Mouse (Mus musculus): Measurements from ENCODE around the gene Sntb2. TPM values are rescaled to one million over a fixed set of nuclear protein-coding genes. Genes with fewer than 3 reads are reported as not detected.
A peak's percentile ranks its signal among the peaks of the same experiment; 100 is the strongest.

Gene Sntb2
- polyA plus RNA-seq, 1 experiment, result 14.4 TPM

DNA sequence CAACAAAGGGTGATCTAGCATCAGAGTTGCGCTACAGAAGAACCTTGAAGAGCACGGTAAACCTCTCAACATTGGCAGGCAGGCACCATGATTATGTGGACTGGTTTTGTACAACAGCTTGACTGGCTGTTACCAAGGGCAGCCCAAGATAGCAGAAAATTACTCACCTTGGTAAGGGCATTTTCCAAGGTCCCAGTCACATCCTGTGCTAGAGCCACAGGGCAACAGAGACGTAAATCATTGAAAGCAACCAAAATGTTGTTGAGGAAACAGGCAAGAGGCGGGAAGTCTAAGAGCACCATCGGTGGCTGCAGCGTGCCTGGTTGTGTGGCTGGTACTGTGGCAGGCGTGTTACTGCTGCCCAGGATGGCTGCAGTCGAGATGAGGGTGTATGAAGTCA, 116.5 kb downstream of the Sntb2 start:
- H3K27me3 ChIP-seq (ENCODE audit: control insufficient read depth, insufficient read depth, low read length), result no peaks in the 10 kb centered on the region
- no peaks in the 10 kb centered on the region; the same call in 1 of the 2 replicates for H3K36me3 ChIP-seq (ENCODE audit: control insufficient read depth, insufficient read depth, low read length)
- no peak overlapping the region for H3K27ac ChIP-seq (ENCODE audit: control insufficient read depth, insufficient read depth, low read depth, low read length)
- no peak overlapping the region for H3K4me3 ChIP-seq (ENCODE audit: control insufficient read depth, low read depth, low read length)
- TF ChIP-seq POLR2A (IDR thresholded peaks at IDR 0.05; ENCODE audit: control insufficient read depth, low read depth, low read length), result no peak
- no peak for TF ChIP-seq CTCF (IDR thresholded peaks at IDR 0.05; ENCODE audit: control insufficient read depth, insufficient read depth, insufficient replicate concordance, low read depth, low read length)
- H3K4me1 ChIP-seq (ENCODE audit: control insufficient read depth, insufficient read depth, low read length), result peaks cover 13% of the 10 kb centered on the region

DNA sequence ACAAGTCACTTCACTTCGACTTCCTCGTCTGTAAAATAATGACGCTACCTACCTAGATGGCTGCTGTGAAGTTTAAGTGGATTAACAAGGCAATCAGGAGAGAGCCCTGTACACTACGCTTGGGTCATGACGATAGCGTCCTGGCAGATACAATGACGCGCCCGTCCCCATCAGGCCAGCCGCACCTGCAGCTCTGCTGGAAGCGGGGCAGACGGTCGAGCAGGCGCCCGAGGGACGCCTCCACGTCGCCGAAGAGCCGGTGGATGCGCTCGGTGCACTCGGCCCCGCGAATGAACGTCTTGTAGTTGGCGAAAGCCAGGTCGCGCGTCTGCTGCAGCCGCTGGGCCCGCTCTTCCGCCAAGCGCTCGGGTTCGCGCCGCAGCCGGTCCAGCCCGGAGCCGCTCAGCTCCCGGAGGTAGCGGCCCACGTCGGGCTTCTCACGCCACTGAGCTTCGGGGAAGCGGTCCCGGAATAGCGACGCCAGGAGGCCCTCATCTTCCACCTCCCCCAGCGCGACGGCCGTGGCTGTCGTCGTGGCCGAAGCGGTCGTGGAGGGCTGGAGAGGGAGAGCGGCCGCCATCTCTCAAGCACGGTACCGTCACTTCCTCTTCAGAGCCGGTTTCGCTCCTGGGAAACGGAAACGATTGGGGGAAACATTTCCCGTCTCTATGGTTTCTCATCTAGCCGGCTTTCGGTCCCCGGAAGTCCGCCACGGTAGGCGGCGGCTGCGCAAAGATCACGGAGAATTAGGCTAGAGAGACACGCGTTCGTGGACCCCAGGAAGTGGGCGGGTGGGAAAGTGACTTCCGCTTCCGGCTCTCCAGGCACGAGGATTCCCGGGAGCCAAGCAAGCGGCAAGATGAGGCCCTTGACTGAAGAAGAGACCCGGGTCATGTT, 120.8 kb downstream of the Sntb2 start, which contains the start of the genes Cog8 and Nip7:
Gene Cog8 (minus strand): TSS at position 614 of the 897 bp plus-strand sequence.
Gene Nip7 (plus strand): TSS at position 802 of the 897 bp plus-strand sequence.
- H3K27ac ChIP-seq (ENCODE audit: control insufficient read depth, insufficient read depth, low read depth, low read length), result peak within 1 kb of the TSS; percentile 76
- H3K27me3 ChIP-seq (ENCODE audit: control insufficient read depth, insufficient read depth, low read length), result no peaks in the 10 kb centered on the region
- H3K36me3 ChIP-seq (ENCODE audit: control insufficient read depth, insufficient read depth, low read length), result no peaks in the 10 kb centered on the region; the same call in 1 of the 2 replicates
- peak within 1 kb of the TSS; percentile 88 for H3K4me3 ChIP-seq (ENCODE audit: control insufficient read depth, low read depth, low read length)
- no peak for TF ChIP-seq CTCF (IDR thresholded peaks at IDR 0.05; ENCODE audit: control insufficient read depth, insufficient read depth, insufficient replicate concordance, low read depth, low read length)
- TF ChIP-seq POLR2A (IDR thresholded peaks at IDR 0.05; ENCODE audit: control insufficient read depth, low read depth, low read length), result peak; percentile 88
- H3K4me1 ChIP-seq (ENCODE audit: control insufficient read depth, insufficient read depth, low read length), result peaks cover 10% of the 10 kb centered on the region

DNA sequence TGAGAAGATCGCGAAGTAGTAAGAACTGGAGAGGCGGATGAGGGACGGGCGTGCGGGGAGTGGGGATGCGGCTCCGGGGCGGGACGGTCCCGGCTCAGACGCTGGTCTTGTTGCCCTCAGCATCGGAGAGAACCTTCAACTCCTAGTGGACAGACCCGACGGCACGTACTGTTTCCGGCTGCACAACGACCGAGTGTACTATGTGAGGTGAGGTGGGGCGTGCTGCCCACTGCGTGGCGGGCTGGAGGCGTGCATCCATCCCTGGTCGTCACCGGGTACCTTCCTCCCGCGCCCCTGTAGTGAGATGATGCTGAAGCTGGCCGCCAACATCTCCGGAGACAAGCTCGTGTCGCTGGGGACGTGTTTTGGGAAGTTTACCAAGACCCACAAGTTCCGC, 121.4 kb downstream of the Sntb2 start:
- H3K27me3 ChIP-seq (ENCODE audit: control insufficient read depth, insufficient read depth, low read length), result no peaks in the 10 kb centered on the region
- peak overlapping the region; percentile 76 for H3K27ac ChIP-seq (ENCODE audit: control insufficient read depth, insufficient read depth, low read depth, low read length)
- H3K4me3 ChIP-seq (ENCODE audit: control insufficient read depth, low read depth, low read length), result peak overlapping the region; percentile 88
- peaks cover 10% of the 10 kb centered on the region for H3K4me1 ChIP-seq (ENCODE audit: control insufficient read depth, insufficient read depth, low read length)
- no peaks in the 10 kb centered on the region; the same call in 1 of the 2 replicates for H3K36me3 ChIP-seq (ENCODE audit: control insufficient read depth, insufficient read depth, low read length)
- TF ChIP-seq CTCF (IDR thresholded peaks at IDR 0.05; ENCODE audit: control insufficient read depth, insufficient read depth, insufficient replicate concordance, low read depth, low read length) (no peak), POLR2A (IDR thresholded peaks at IDR 0.05; ENCODE audit: control insufficient read depth, low read depth, low read length) (no peak)

DNA sequence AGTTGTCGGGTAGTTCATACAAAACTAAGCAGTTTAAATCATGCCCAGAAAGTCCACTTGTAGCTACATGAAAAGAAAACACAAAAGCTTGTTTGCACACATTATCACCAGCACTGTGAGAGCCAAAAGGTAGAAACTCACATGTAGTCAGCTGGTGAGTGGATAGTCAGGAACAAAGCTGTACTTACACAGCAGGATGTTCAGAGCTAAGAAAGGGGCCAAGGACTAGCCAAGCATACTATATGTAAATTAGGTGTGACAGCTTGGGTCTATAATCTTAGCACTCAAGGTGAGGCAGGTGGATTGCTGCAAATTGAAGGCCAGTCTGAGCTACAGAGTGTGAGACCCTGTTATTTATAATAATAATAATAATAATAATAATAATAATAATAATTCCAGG, 127.1 kb downstream of the Sntb2 start:
- H3K27me3 ChIP-seq (ENCODE audit: control insufficient read depth, insufficient read depth, low read length), result no peaks in the 10 kb centered on the region
- H3K4me1 ChIP-seq (ENCODE audit: control insufficient read depth, insufficient read depth, low read length), result peaks cover 9% of the 10 kb centered on the region
- no peak overlapping the region for H3K4me3 ChIP-seq (ENCODE audit: control insufficient read depth, low read depth, low read length)
- no peaks in the 10 kb centered on the region for H3K36me3 ChIP-seq (ENCODE audit: control insufficient read depth, insufficient read depth, low read length)
- TF ChIP-seq CTCF (IDR thresholded peaks at IDR 0.05; ENCODE audit: control insufficient read depth, insufficient read depth, insufficient replicate concordance, low read depth, low read length) (no peak), POLR2A (IDR thresholded peaks at IDR 0.05; ENCODE audit: control insufficient read depth, low read depth, low read length) (no peak)
- H3K27ac ChIP-seq (ENCODE audit: control insufficient read depth, insufficient read depth, low read depth, low read length), result no peak overlapping the region

DNA sequence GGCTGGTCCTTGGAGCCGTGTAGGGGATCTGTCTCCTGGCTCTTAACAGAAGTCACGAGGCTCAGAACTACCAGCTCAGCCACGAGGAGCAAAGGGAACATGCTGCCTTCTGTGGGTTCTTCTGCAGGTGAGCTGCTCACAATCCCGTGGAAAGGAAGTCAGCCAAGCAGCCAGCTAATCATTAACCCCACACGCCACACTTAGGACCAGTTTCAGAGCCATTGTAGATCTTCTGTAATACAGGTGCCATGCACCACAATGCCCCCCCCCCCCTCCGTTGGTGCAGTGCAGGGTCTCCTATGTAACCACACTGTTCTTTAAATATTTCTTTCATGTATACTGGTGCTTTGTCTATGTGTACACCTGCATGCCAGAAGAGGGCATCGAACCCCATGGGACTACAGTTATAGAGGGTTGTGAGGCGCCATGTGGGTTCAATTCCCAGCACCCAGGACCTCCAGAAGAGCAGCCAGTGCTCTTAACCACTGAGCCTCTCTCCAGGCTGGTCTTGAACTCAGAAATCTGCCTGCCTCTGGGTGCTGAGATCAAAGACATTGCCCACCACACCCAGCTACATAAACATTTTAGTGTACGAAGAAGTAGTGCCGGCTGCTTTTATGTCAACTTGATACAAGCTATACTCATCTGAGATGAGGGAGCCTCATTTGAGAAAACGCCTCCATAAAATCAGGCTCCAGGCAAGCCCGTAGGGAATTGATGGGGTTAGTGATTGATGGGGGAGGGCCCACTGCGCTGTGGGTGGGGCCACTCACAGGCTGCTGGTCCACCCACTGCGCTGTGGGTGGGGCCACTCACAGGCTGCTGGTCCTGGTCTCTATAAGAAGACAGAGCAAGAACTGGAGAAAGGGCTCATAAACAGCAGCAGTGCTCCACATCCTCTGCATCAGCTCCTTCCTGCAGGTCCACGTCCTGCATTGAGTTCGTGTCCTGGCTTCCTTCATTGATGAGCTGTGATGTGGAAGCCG, 130.3 kb downstream of the Sntb2 start, which contains the start of gene Tmed6:
Gene Tmed6 (minus strand): TSS at position 134 of the 986 bp plus-strand sequence.
- TF ChIP-seq CTCF (IDR thresholded peaks at IDR 0.05; ENCODE audit: control insufficient read depth, insufficient read depth, insufficient replicate concordance, low read depth, low read length), result no peak
- no peak for TF ChIP-seq POLR2A (IDR thresholded peaks at IDR 0.05; ENCODE audit: control insufficient read depth, low read depth, low read length)
- Histone ChIP-seq H3K4me3 (ENCODE audit: control insufficient read depth, low read depth, low read length) (no peak within 1 kb of the TSS), H3K36me3 (ENCODE audit: control insufficient read depth, insufficient read depth, low read length) (no peaks in the 10 kb centered on the region), H3K27ac (ENCODE audit: control insufficient read depth, insufficient read depth, low read depth, low read length) (no peak within 1 kb of the TSS), H3K27me3 (ENCODE audit: control insufficient read depth, insufficient read depth, low read length) (no peaks in the 10 kb centered on the region), H3K4me1 (ENCODE audit: control insufficient read depth, insufficient read depth, low read length) (peaks cover 8% of the 10 kb centered on the region)

Other genes with a start within 250 kb of the Sntb2 start
- 0.35 and 0.43 TPM in 2 replicates for gene Has3, start 65.5 kb upstream of the Sntb2 start, polyA plus RNA-seq (2012; rRNA removed)
- gene Utp4, start 42.1 kb upstream of the Sntb2 start, polyA plus RNA-seq (2012; rRNA removed), result 26.1 and 27.4 TPM in 2 replicates
- gene Vps4a, start 95.5 kb downstream of the Sntb2 start, polyA plus RNA-seq (2012; rRNA removed), result 97.0 and 104 TPM in 2 replicates
- gene Pdf, start 112.9 kb downstream of the Sntb2 start, polyA plus RNA-seq (2012; rRNA removed), result 1.7 and 1.8 TPM in 2 replicates
- gene Cog8, start 120.9 kb downstream of the Sntb2 start, polyA plus RNA-seq (2012; rRNA removed), result 78.6 and 87.1 TPM in 2 replicates
- gene Nip7, start 121.1 kb downstream of the Sntb2 start, polyA plus RNA-seq (2012; rRNA removed), result 32.1 and 37.3 TPM in 2 replicates
- gene Tmed6, start 129.9 kb downstream of the Sntb2 start, polyA plus RNA-seq (2012; rRNA removed), result 92.7 and 108 TPM in 2 replicates
- 13.6 and 14.1 TPM in 2 replicates for gene Terf2, start 160.8 kb downstream of the Sntb2 start, polyA plus RNA-seq (2012; rRNA removed)
- 31.2 and 31.4 TPM in 2 replicates for gene Cyb5b, start 214.9 kb downstream of the Sntb2 start, polyA plus RNA-seq (2012; rRNA removed)